Mouse (Mus musculus) myocyte (in vitro differentiated cells): ENCODE measurements around the gene Eif4enif1. TPM values are rescaled to one million over a fixed set of nuclear protein-coding genes. Genes with fewer than 3 reads are reported as not detected.

ENCODE experiments used
- H3K27me3 ChIP-seq: one replicate; pipeline ENCODE4 v1.6.1; 2011; ENCODE audit not compliant: control insufficient read depth, insufficient read depth, insufficient read length
- H3K36me3 ChIP-seq: one replicate; pipeline ENCODE4 v1.6.1; 2011; ENCODE audit not compliant: control insufficient read depth, insufficient read depth
- H3K4me2 ChIP-seq: one replicate; pipeline ENCODE4 v1.6.1; 2011; ENCODE audit warnings: low read depth, control low read depth
- H3K4me3 ChIP-seq: one replicate; pipeline ENCODE4 v1.5.1; 2011; ENCODE audit warnings: mild to moderate bottlenecking, control low read depth, moderate library complexity
- H3K79me2 ChIP-seq: one replicate; pipeline ENCODE4 v1.6.1; 2011; ENCODE audit not compliant: control insufficient read depth, insufficient read depth
- H3ac ChIP-seq: one replicate; pipeline ENCODE4 v1.6.1; 2011; ENCODE audit not compliant: control insufficient read depth, insufficient read length
- CEBPB ChIP-seq: IDR thresholded peaks from 2 replicates; pipeline ENCODE4 v1.6.1; 2011; ENCODE audit warnings: mild to moderate bottlenecking, moderate library complexity; ENCODE audit not compliant: poor library complexity, insufficient read depth, severe bottlenecking
- E2F4 ChIP-seq: IDR thresholded peaks from one replicate; pipeline ENCODE4 v1.6.1; 2011; ENCODE audit warnings: mild to moderate bottlenecking, control low read depth, moderate library complexity; ENCODE audit not compliant: insufficient read depth
- MAX ChIP-seq: IDR thresholded peaks from one replicate; pipeline ENCODE4 v1.6.1; 2011; ENCODE audit warnings: low read depth, mild to moderate bottlenecking, control low read depth
- MYOD1 ChIP-seq, 3 experiments: IDR thresholded peaks; one replicate each; pipeline ENCODE4 v1.6.1; 2011; ENCODE audit warnings: control low read depth in 2 of 3, low read depth in 2 of 3, mild to moderate bottlenecking in 2 of 3, moderate library complexity in 1 of 3; ENCODE audit not compliant: insufficient read length in 2 of 3, control insufficient read depth in 1 of 3
- MYOG ChIP-seq, 3 experiments: IDR thresholded peaks; one replicate each; pipeline ENCODE4 v1.6.1; 2011; ENCODE audit warnings: control low read depth in 2 of 3, low read depth in 2 of 3, mild to moderate bottlenecking in 2 of 3; ENCODE audit not compliant: insufficient read length in 2 of 3, control insufficient read depth in 1 of 3, insufficient read depth in 1 of 3
- POLR2A ChIP-seq: IDR thresholded peaks from one replicate; pipeline ENCODE4 v1.6.1; 2011; ENCODE audit warnings: low read depth, mild to moderate bottlenecking, control low read depth, moderate library complexity; ENCODE audit not compliant: insufficient read length
- POLR2AphosphoS2 ChIP-seq: IDR thresholded peaks from one replicate; pipeline ENCODE4 v1.6.1; 2011; ENCODE audit warnings: low read depth, control low read depth; ENCODE audit not compliant: insufficient read length
- REST ChIP-seq: IDR thresholded peaks from one replicate; pipeline ENCODE4 v1.6.1; 2011; ENCODE audit warnings: mild to moderate bottlenecking, control low read depth, moderate library complexity; ENCODE audit not compliant: insufficient read depth, insufficient read length
- SRF ChIP-seq: IDR thresholded peaks from one replicate; pipeline ENCODE4 v1.6.1; 2011; ENCODE audit warnings: low read depth; ENCODE audit not compliant: control insufficient read depth, insufficient read length
- TCF12 ChIP-seq: IDR thresholded peaks from one replicate; pipeline ENCODE4 v1.6.1; 2011; ENCODE audit warnings: mild to moderate bottlenecking, control low read depth; ENCODE audit not compliant: poor library complexity, insufficient read depth, severe bottlenecking
- TCF3 ChIP-seq: IDR thresholded peaks from one replicate; pipeline ENCODE4 v1.6.1; 2011; ENCODE audit warnings: low read depth, control low read depth; ENCODE audit not compliant: insufficient read length
- USF1 ChIP-seq: IDR thresholded peaks from one replicate; pipeline ENCODE4 v1.6.1; 2011; ENCODE audit warnings: low read depth, mild to moderate bottlenecking, control low read depth, moderate library complexity
- polyA plus RNA-seq: library from polyadenylated mRNA; unstranded; fragments of >200 nt; fragmentation: generic; extraction: Trizol; gene quantifications from one replicate; pipeline ENCODE4 v1.2.1, GENCODE M21; 2012; ENCODE audit warnings: missing spikeins

Eif4enif1 gene
- polyA plus RNA-seq, 1 experiment: 24.1 TPM

GRCm38 (mm10) chr11:3227113-3227512, 24.9 kb downstream of the Eif4enif1 start:
- no peak overlapping the region for H3K4me2 ChIP-seq
- H3K4me3 ChIP-seq: no peak overlapping the region
- peaks cover 61% of the 10 kb centered on the region for H3K36me3 ChIP-seq
- no peaks in the 10 kb centered on the region for H3K27me3 ChIP-seq
- no peak for TF ChIP-seq SRF
- no peak for TF ChIP-seq MYOD1 (IDR thresholded peaks at IDR 0.05; ENCODE audit: control insufficient read depth in 1 of 3, insufficient read length in 2 of 3, low read depth in 2 of 3)
- no peak for TF ChIP-seq POLR2AphosphoS2
- TF ChIP-seq TCF12: no peak
- no peak for TF ChIP-seq MYOG (IDR thresholded peaks at IDR 0.05; ENCODE audit: control insufficient read depth in 1 of 3, insufficient read depth in 1 of 3, insufficient read length in 2 of 3, low read depth in 2 of 3)
- no peak for TF ChIP-seq CEBPB
- no peak for TF ChIP-seq USF1
- no peak for TF ChIP-seq POLR2A
- TF ChIP-seq REST: no peak
- TF ChIP-seq MAX: no peak
- TF ChIP-seq E2F4: no peak
- TF ChIP-seq TCF3: no peak
- no peak overlapping the region for H3ac ChIP-seq
- no peaks in the 10 kb centered on the region for H3K79me2 ChIP-seq

- peaks cover 53% of the 10 kb centered on the region for H3K36me3 ChIP-seq
Observed at GRCm38 (mm10) chr11:3232248-3232647, 30.1 kb downstream of the Eif4enif1 start.

GRCm38 (mm10) chr11:3233704-3234103, 31.5 kb downstream of the Eif4enif1 start:
- no peaks in the 10 kb centered on the region for H3K27me3 ChIP-seq
- peaks cover 63% of the 10 kb centered on the region for H3K36me3 ChIP-seq
- H3K79me2 ChIP-seq: no peaks in the 10 kb centered on the region
- TF ChIP-seq E2F4 (no peak), TCF3 (no peak)
- no peak overlapping the region for H3K4me3 ChIP-seq
- H3K4me2 ChIP-seq: no peak overlapping the region
- no peak overlapping the region for H3ac ChIP-seq

More at GRCm38 (mm10) chr11:3232248-3232647, 30.1 kb downstream of the Eif4enif1 start:
- no peaks in the 10 kb centered on the region for H3K27me3 ChIP-seq
- no peak overlapping the region for H3K4me2 ChIP-seq
- no peak overlapping the region for H3ac ChIP-seq
- no peaks in the 10 kb centered on the region for H3K79me2 ChIP-seq
- TF ChIP-seq POLR2AphosphoS2: no peak
- TF ChIP-seq USF1: no peak
- TF ChIP-seq POLR2A: no peak
- TF ChIP-seq E2F4: no peak
- no peak for TF ChIP-seq MAX
- TF ChIP-seq CEBPB: no peak
- TF ChIP-seq MYOD1 (IDR thresholded peaks at IDR 0.05; ENCODE audit: control insufficient read depth in 1 of 3, insufficient read length in 2 of 3, low read depth in 2 of 3): no peak
- TF ChIP-seq TCF12: no peak
- no peak for TF ChIP-seq SRF
- no peak for TF ChIP-seq TCF3
- no peak for TF ChIP-seq REST
- no peak for TF ChIP-seq MYOG (IDR thresholded peaks at IDR 0.05; ENCODE audit: control insufficient read depth in 1 of 3, insufficient read depth in 1 of 3, insufficient read length in 2 of 3, low read depth in 2 of 3)
- H3K4me3 ChIP-seq: no peak overlapping the region

- no peaks in the 10 kb centered on the region for H3K79me2 ChIP-seq
- no peak overlapping the region for H3K4me2 ChIP-seq
- no peaks in the 10 kb centered on the region for H3K27me3 ChIP-seq
- H3K36me3 ChIP-seq: peaks cover 70% of the 10 kb centered on the region
- no peak overlapping the region for H3K4me3 ChIP-seq
- no peak for TF ChIP-seq SRF
- TF ChIP-seq POLR2AphosphoS2: no peak
- no peak for TF ChIP-seq POLR2A
- no peak for TF ChIP-seq USF1
- no peak for TF ChIP-seq MYOD1 (IDR thresholded peaks at IDR 0.05; ENCODE audit: control insufficient read depth in 1 of 3, insufficient read length in 2 of 3, low read depth in 2 of 3)
- TF ChIP-seq E2F4: no peak
- TF ChIP-seq MAX: no peak
- TF ChIP-seq REST: no peak
- TF ChIP-seq TCF3: no peak
- TF ChIP-seq MYOG (IDR thresholded peaks at IDR 0.05; ENCODE audit: control insufficient read depth in 1 of 3, insufficient read depth in 1 of 3, insufficient read length in 2 of 3, low read depth in 2 of 3): no peak
- TF ChIP-seq TCF12: no peak
- no peak for TF ChIP-seq CEBPB
- H3ac ChIP-seq: no peak overlapping the region
Observed at GRCm38 (mm10) chr11:3235277-3235676, 33.1 kb downstream of the Eif4enif1 start.

GRCm38 (mm10) chr11:3242395-3242794, 40.2 kb downstream of the Eif4enif1 start:
- H3K79me2 ChIP-seq: no peaks in the 10 kb centered on the region
- H3K4me3 ChIP-seq: no peak overlapping the region
- H3K4me2 ChIP-seq: no peak overlapping the region
- H3ac ChIP-seq: no peak overlapping the region
- no peak for TF ChIP-seq TCF12
- no peaks in the 10 kb centered on the region for H3K27me3 ChIP-seq
- H3K36me3 ChIP-seq: peaks cover 76% of the 10 kb centered on the region
